Mouse (Mus musculus) v-Abl transformed pro-B cells (cell line): Measurements from ENCODE around the gene Ifi27.
"Not testable (repeated sequence)": the region's sequence is repeated elsewhere in the genome, so short reads cannot be mapped to it uniquely, and the experiment has no call there.

Experiments
- in situ Hi-C, 2 experiments: fragments of 400-800 bp; cut with MboI; formaldehyde crosslinking; loops; one replicate each; pipeline ENCODE4 v1.15.1; 2025; ENCODE audit not compliant: unreplicated experiment in 2 of 2

The Ifi27 gene

GRCm38 (mm10) chr12:103444261-103444660 lies 10.2 kb downstream of the Ifi27 start:
- in situ Hi-C loops, result not testable (repeated sequence)

- in situ Hi-C loops, result no loop called here
Observed at GRCm38 (mm10) chr12:103445060-103445459, 11.0 kb downstream of the Ifi27 start.

GRCm38 (mm10) chr12:103453361-103453760 lies 19.4 kb downstream of the Ifi27 start:
- in situ Hi-C loops, result no loop called here

DNA sequence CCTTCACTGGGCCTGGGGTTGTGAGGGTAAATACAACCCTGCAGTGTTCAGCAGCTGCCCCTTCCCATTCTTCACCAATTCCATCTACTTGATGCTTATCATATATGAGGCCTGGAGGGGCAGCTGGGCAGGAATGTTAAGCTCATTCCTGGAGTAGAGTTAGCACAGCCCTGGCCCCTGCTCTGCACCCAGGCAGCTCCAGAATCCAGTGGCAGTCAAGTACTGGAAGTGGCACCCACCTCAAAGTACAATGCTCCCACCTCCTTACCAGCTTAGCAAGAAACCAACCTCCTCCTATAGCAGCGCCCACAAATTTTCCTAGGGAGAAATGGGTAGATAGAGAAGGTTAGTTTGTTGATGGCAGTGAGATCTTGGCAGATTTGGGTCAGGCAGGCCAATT lies 22.7 kb downstream of the Ifi27 start:
- in situ Hi-C loops, result not testable (repeated sequence)

DNA sequence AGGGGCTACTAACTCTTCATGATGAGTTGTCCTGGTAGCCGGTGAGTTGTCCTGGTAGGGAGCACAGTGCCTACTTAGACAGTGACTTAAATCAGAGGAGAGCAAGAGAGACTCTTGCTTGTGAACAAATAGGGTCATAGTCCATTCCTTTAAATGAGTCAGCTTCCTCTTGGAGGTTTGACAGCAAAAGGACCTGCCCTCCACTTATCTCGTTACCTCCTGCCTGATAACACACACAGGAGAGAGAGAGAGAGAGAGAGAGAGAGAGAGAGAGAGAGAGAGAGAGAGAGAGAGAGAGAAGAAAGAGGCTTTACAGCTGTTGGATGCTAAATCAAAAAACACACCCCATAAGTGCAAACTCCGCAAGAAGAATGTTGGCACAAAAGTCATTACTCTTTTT lies 23.1 kb downstream of the Ifi27 start, which contains the start of gene Ifi27l2b:
Gene Ifi27l2b (minus strand): TSS at position 84 of the 400 bp plus-strand sequence.
- in situ Hi-C loops, result no loop called here

DNA sequence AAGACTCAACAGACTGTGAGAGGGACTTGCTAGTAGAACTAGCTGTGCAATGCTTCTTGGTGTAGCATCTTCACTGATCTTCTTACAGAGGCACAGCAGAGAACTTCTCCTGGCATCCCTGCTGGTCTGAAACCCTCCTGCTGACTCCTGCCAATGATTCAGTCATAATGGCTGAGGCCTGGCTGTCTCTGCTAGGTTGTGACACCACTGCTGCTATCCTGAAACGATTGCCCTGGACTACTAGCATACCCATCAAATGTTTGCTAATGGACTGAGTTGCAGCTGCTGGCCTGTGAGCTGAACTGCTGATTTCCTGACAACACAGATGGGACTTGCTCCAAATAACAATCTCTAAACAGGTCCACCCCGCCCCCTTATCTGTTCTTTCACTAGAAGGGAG lies 40.5 kb downstream of the Ifi27 start:
- in situ Hi-C loops, result no loop called here

DNA sequence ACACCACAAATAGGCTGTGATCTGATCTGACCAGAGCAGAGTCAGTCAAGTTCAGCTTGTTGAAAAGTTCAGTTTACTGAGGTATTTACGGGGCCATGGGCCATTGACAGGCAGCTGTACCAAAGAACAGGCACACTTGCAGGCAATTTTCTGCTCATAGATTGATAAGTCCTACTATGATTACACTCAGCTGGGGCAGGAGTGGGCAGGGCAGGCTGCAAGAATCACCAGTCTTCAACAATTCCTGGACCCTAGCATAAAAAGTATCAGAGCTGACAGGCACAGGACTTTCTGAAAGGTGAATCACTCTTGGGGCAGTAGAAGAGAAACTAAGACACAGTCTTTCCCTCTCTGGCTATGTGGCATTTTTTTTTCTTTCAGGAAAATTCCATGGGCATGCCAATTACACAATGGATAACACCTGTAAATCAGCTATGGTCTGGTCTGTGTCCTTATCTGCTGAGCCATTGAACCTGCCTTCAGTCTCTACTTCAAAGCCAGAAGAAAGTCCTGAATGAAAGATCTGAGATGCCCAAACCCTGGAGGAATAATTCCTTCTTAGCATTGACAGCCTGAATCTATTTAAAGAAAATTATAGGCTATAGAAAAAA lies 42.9 kb downstream of the Ifi27 start:
- in situ Hi-C loops, result no loop called here

GRCm38 (mm10) chr12:103477461-103478015 lies 43.5 kb downstream of the Ifi27 start:
- in situ Hi-C loops, result no loop called here

- in situ Hi-C loops, result no loop called here
Observed at GRCm38 (mm10) chr12:103481671-103482070, 47.7 kb downstream of the Ifi27 start.

- in situ Hi-C loops, result no loop called here
Observed at GRCm38 (mm10) chr12:103482781-103483180, 48.8 kb downstream of the Ifi27 start.

DNA sequence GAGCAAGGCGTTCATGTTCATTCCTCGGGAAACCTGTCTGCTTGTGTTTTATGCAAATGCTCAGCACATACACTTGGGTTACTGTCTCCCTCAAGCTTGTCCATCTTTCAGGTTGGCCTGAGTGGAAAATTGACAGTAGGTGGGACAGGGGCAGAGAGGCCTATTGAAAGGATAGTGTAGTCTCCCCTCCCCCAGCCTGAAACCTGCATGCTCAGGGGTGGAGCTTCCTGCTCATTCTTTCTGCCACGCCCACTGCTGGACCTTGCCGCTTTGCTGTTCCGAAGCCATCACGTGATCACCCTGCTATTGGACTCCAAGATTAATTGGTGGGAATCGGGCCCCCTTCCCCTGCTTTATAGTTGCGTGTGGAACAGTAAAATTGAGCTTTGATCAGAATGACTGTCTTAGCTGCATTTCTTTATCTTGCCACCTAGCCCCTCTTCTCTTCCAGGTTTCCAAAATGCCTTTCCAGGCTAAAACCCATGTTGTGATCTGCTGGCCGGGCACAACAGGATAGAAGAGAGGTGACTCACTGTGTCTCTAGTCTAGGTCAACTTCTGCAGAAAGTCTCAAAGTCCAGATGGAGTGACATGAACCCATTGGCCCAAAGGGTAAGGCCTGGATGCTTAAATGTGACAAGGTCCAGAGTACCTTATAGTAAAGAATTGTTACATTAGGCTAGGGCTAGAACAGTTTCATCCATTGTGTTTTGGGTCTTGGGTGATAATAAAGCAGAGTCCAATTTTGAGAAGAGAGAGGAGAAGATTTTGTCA lies 50.4 kb downstream of the Ifi27 start:
- in situ Hi-C loops, result not testable (repeated sequence)

DNA sequence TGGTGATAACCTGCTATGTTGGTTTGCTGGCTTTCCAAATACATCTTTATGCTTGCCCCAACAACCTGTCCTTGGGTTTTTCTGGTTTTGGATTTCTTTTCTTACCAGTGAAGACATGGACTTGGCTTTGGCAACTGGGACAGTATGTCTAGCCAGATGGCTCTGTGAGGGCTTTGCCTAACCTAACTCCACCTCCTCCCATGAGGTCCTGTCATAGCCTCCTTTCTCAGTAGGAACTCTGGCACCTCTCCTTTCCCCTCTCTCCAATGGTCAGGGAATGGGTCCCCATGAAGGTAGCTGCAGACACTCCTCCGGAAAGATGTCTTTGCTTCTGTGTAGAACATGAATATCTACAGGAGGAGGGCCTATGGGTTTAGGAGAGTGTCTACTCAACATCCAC lies 52.7 kb downstream of the Ifi27 start:
- in situ Hi-C loops, result no loop called here

GRCm38 (mm10) chr12:103487276-103487675 lies 53.3 kb downstream of the Ifi27 start:
- in situ Hi-C loops, result no loop called here

DNA sequence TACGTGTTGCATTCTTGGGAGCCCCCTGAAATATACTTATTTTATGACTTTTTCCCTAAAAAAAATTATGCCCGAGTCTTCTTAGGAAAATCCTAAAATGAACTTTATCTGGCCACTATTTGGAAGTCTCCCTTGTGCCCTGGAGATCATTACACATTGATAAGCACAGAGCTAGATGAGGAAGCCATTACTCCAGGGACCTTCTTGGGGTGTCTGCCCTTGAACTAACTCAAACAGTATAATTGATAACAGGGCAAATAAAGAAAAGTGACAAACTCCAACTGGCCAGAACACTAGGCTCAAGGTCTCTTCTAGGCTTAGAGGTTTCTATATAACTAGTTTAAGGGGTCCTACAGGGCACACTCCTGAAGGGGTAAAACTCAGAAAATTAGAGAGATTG lies 53.7 kb downstream of the Ifi27 start:
- in situ Hi-C loops, result no loop called here
